Mouse (Mus musculus): ENCODE measurements around the gene E2f8.

Gene E2f8

DNA sequence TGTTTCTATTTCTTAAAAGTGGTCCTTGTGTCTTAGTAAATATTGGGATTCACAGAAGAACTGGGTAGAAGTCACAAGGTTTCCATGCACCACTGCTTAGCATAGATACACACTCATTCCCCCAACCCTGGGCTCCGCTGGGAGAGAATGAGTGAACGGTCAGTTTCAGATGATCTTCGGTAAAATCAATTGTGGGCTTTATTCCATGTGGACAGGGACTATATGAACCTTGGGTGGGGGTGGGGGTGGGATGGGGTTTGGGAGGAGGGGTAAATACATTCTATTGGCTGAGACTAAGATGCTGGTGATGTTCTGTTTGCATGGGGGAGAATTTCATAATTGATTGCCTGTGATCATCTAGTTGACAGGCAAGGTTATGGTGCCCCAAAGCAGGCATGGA is 25.9 kb downstream of the E2f8 start:
- DNase-seq (ENCODE audit: low spot score in 2 of 2), result no peak

DNA sequence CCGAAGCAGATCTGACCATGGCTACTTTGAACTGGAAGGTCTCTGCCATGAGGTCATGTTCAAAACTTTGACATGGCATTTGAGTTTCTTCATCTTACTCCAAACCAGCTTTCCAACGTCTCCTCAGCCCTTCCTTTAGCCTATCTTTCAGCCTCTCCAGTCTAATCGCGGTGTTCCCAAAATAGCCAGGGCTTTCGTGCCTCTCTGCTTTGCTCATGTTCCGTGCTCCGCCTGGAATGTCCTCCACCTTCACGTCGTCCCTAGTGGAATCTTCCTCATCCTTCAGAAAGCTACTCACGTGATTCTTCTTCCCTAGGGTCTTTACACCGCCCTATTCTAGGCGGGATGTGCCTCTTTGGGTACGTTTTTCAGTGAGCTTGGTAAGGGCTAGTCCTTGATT is 27.9 kb downstream of the E2f8 start:
- DNase-seq (ENCODE audit: low spot score in 2 of 2), result no peak

DNA sequence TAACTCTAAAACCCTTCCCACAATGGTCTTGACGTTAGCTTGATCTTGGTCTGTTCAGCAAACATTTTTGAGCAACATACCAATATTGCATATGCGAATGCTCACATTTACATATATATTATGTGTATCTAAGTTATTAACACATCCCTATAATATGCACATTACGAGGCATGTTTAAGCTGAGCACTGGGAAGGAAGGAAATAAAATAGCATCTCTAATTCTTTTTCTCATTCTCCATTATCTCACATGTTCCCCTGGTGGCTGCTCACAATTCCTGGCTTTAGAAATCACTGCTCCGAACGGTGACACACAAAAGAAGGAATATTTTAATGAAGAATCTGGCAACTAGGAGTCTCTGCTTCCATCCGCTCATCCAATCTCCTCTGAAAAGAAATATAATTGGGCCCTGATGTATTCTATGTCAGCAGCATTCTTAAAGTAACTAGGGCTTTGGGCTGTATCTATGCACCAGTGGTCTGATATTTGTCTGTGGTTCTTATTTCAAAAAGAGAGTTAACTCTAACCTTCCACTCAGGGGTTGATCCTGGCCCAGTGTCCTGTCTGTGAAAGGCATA is 29.8 kb downstream of the E2f8 start:
- DNase-seq (ENCODE audit: low spot score in 2 of 2), result no peak

DNA sequence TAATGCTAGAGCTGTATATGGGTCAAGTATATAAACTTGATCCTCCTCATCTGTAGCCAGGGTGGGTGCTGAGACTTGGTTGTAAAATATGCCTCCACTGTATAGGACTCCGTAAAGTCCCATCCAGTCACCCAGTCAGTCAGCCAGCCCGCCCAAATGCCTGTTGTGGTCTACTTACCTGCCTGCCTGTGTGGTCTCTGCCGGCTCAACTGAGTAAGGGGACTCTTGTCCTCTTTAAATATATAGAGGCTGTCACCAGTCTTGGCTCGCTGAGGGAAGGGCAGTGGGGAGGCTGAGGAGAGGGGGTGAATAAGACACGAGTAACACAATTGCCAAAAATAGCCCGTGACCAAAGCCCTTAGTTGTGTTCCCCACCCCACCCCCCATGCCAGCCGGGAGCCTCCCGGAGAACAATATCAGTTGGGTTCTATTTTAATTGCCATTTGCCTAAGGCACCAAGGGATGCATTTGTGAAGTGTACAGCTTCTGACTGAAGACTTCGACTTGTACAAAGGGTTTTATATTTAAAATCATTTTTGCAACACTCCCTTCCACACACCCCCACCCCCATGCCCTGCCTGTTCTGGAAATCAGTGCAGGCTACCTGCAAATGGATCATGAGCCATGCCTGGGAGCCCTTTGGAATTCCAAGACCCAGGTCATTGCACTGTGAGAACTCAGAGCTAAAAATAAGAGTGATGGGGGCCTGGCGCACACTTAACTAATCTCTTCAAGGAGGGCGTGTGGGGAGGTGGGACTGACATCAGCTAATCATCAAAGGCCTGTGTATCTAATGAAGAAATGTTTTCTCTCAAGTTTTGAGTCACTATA is 33.4 kb downstream of the E2f8 start, which contains the start of gene Csrp3:
Csrp3 (minus strand) TSS at position 214 of the 831 bp plus-strand sequence.
- no peak for DNase-seq (ENCODE audit: low spot score in 2 of 2)

DNA sequence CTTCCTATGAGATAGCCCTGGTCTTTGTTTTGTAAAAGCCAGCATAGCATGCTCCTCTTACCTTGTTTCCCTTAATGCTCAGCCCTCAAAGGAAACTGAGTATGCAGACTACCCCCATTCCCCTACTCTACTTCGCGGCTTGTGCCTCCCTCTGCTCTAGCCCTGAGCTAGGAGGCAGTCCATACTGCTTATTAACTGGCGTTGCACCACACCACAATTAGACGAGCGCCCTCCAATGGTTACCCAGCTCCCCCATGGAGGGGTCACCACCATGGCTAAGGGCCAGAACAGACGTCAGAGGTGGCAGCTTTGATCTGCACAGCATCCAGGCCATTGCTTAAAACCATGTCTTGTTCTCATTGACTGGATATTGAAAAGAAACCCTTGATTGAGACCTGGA is 34.6 kb downstream of the E2f8 start:
- DNase-seq (ENCODE audit: low spot score in 2 of 2), result no peak

DNA sequence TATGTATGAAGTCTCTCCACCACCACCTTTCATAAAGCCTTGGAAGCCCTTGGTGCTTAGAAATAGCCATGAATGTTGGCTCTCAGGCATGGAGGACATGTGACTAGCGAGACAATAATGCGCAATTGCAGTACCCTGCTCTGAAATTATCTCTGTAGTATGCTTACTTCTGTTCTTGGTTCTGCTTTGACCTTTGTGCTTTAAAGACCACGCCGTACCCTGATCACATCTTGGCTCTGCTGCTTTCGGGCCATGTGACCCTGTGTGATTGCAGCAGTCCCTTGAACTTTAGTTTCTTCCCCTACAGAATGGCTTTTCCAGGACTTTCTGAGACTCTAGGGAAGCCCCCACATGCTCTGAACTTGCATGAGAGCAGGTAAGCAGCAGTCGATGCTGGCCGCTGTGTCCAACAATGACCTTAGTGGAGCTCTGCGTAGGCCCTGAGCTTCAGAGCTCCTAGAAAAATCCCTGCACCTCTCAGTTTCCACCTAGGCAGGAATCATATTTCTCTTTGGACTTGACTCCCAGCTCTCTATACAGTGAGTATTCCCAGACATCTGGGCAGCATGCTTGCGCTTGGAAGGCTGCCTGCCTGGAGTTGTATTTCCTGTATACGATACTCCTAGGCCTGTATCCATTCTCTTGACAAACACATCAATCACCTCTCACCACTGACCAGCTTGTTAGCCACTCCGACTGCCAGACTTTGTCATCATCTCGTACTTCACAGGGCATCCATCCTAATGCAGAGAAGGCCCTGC is 36.0 kb downstream of the E2f8 start:
- no peak for DNase-seq (ENCODE audit: low spot score in 2 of 2)

DNA sequence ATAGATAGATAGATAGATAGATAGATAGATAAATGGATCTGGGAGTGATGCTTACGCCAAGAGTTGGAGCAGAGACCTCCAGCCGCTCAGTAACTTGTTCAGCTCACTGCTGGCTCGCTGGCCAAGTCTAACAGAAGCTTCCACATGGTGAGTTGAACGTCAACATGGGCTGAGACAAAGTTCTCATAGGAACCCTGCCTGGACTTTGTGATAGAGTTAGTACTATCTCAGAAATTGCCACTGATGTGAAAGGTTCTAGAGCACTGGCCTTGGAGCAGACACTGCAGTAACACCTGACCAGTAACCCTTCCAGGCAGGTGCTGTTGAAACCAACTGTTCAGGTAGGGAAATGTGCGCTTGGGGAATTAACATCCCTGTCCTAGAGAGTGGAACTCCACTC is 37.9 kb downstream of the E2f8 start:
- DNase-seq (ENCODE audit: low spot score in 2 of 2), result no peak

DNA sequence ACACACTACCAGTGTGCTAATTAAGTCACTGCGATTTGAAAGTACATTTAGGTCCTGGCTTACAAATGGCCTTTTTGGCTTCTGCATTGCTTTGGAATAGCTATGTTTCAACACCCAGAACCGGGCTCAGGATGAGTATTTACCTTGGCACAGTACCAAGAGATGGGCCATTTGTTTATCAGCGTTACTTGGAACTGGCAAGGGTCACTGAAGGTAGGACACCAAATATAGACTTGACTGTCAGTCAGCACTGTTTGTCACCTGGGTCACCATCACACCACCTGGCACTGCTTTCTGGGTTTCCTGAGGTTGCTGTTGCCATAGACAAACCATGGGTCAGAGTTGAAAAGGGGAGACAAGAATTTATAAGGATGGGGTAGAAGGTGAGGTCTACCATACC is 39.0 kb downstream of the E2f8 start:
- no peak for DNase-seq (ENCODE audit: low spot score in 2 of 2)

DNA sequence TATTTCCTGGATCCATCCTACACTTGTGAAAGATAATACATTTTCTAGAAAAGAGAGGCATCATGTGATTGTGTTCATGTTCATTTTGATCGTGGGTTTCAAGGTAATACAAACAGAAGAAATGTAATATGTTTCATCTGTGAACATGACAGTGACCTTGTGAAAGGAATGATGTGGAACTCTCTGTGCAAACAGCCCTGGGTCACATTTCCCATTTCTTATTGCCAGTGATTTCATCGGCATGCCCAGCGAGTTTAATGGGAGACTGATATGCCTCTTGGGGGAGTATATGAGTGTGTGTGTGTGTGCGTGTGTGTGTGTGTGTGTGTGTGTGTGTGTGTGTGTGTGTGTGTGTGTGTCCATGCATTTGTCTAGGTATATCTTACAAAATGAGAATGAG is 39.9 kb downstream of the E2f8 start:
- no peak for DNase-seq (ENCODE audit: low spot score in 2 of 2)

DNA sequence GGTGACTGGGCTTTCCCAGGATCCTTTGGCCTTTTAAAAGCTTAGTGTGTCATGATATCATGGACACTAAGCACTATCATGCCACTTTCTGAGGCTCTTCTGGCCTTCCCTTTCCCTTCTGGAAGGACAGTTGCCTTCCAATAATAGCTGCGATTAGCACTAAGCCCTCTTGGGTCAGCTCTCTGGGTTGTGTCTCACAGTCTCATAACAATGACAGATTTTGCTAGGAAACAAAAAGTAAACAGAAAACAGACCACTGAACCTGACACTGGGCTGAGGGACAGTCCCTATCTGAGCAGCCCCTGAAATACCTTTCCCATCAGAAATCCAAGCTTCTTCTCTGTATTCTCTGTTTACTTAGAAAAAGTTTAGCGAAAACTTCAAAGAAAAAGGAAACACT is 40.9 kb downstream of the E2f8 start:
- no peak for DNase-seq (ENCODE audit: low spot score in 2 of 2)

DNA sequence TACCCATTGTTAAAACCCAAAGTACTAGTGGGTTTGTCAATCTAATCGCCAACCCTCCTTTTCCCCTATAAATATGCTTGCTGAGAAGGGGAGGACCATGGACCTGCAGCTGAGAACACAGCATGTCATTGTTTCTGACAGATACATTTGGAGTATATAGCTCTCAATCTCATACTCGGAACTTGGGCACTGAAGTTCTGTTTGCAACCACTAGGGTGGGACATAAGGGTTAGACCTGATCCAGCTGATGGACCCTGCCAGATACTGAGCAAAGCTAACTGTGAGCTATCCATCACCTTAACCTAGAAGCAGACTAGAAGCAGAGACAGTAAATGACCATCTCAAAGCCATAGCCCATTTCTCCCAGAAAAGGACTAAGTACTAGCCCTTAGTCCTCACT is 43.0 kb downstream of the E2f8 start:
- DNase-seq (ENCODE audit: low spot score in 2 of 2), result no peak

DNA sequence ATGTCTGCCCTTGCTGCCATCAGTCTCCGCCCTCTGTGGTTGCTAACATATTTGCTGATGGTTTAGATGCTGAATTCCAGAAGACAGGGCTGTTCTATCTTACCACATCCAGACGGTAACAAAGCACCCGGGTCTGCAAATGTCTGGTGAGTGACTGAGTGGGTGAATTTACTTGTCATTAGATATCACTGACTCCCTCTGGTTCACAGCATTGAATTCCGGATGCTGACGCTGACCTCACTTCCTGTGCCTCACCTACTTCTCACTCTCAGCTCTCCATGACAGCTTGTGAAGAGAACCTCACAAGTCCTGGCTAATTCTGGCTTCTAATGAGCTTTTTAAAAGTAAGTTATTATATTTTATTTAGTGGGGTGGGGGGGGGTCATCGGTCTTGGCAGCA is 44.4 kb downstream of the E2f8 start:
- DNase-seq (ENCODE audit: low spot score in 2 of 2), result no peak

DNA sequence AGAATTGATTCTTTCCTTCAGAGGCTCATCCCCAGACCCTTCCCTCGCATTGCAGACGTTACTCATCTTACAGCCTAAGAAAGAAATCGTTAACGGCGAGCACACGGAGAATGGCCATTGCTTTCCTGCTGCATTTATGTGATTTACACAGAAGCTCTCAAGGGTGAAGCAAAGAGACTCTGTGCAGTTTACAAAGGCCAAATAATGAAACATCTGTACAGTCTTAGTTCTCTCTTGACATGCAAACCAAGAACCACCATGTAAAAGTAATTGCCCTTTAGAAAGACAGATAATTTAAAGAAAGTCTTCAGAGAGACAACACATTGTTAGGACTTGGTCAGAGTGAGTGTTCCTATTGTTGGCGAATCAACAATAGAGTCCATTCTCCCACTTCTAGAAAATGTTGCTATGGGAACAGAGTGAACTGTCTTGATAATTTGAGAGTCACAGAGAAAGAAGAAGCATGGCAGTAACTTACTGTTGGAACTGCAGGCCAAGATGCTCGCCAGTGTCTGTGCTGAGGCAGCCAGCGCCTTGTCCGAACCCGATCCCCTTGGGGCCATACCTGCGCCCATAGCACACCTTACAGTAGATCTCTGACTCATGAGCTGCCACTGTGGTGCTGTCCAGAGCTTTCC is 46.3 kb downstream of the E2f8 start:
- no peak for DNase-seq (ENCODE audit: low spot score in 2 of 2)

DNA sequence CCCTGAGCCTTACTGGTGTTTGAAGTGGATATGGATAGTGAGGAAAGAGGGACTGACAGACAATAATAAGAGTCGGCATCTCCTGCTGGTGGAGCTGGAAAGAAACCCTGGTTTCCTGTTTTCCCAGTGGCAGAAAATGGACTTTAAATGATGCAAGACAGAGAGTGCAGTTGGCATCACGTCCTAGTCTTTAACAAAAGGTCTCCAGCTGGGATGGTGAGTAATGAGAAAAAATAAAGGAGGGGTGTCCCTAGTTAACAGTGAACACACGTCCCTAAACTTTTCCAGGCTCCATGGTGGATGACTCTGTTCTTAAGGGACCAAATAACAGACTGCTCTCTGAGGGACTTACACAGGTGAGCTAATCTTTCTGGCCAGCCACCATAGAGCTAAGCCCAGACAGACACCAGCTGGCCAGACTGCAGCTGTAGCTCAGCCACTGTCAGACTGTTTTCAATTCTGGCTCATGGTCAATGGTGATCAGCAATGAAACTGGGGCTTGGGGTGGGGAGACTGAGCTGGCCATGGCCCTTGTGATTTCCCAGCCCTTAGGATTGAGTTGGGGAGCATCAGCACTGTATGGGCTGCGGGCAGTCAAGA is 46.9 kb downstream of the E2f8 start:
- no peak for DNase-seq (ENCODE audit: low spot score in 2 of 2)

DNA sequence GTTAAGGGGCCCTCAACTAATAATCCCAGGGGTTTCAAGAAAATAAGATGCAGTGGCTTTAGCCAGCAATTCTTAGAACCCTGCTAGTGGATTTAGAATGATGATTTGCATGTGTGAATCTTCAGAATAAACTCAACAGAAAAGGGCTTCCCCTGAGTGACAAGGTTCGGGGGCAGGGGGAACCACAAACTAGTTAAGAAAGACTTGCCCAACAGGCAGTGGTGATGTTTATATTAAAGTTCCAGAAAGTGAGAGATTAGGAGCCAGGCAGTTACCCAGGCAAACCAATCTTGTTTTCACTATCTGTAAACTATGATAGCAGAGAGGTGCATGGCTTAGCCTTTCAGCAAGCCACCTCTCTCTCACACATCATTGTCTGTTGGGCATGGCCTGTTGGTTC is 48.7 kb downstream of the E2f8 start:
- no peak for DNase-seq (ENCODE audit: low spot score in 2 of 2)

DNA sequence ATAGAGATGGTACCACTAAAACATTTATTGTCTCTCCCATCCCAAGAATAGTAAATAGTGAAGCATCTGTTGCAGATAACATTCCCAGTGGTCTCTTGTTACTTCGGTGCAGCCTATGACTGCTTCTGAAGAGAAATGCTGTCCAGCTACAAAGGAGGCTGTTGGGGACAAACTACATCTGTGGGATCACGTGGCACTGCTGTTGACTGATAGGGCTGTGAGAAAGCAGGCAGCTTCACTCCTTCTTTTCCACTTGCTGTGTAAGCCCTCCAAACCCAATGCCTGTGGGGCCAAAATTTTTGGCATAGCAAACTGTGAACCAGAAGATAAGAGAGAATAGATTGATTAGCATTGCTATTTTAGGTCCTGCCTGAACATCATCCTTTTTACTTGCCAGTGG is 51.0 kb downstream of the E2f8 start:
- DNase-seq (ENCODE audit: low spot score in 2 of 2), result no peak

DNA sequence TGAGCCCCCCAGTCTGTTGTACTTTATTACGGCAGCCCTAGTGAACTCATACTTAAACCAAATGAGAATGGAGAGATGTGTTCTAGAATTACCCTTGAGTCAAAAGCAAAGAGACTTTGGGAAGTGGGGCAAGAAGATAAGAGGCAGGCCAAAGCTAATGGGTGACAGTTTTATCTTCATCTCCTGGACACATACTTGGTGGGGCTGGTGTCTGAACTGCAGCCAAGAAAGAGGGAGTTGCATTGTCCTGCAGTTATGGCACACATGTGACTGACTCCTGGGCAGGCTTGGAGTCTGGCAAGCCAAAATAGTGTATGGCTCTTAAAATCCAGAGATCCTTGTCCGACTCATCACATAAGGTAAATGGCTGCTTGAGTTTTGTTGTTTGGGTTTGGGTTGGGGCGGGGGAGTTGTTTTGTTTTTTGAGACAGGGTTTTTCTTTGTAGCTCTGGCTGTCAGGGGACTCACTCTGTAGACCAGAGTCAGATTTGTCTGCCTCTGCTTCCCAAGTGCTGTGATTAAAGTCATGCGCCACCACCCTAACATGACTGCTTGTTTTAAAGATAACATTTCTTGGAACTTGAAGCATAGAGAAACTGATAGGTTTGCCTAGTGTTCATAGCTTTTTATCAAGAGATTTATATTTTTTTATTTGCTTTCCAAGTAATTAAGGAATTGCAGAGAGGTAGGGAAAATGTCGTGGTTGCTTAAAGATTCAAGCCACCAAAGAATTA is 52.1 kb downstream of the E2f8 start:
- DNase-seq (ENCODE audit: low spot score in 2 of 2), result no peak

DNA sequence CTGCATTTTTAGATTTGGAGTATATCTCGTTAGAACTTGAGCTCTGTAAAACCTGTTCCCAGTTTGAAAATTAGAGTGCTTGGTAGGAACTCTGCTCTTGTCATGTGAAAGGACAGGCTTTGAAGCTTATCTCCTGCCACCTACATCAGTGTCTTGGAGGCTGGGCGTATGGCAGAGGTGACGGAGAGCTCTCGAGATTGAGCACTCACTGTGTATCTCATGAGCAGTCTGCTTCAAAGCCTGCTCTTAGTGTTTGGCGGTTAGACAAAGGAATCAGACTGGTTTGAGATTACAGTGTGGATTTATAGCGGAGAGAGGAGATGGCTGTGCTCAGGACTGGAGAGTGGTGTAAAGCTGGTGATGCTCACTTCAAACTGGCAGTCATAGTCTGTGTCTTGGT is 56.2 kb downstream of the E2f8 start:
- no peak for DNase-seq (ENCODE audit: low spot score in 2 of 2)

DNA sequence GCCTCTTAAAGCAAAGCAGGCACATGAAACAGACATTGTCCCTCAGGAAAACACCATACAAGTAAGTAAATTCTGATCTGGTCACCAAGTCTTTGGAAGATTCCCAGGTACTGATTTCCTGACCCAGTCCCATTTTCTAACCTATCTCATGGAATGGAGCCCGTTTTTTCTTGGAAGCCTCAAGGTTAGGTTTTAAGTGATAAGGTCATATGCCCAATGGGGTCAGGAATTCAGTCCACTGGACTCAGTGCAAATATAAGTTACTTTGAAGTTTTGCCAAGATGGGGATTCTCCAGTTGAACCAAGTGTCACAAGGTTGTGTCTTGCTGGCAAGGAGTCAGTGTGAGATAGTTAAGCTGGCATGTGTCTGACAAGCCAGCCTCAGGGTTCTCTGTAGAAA is 56.7 kb downstream of the E2f8 start:
- no peak for DNase-seq (ENCODE audit: low spot score in 2 of 2)

DNA sequence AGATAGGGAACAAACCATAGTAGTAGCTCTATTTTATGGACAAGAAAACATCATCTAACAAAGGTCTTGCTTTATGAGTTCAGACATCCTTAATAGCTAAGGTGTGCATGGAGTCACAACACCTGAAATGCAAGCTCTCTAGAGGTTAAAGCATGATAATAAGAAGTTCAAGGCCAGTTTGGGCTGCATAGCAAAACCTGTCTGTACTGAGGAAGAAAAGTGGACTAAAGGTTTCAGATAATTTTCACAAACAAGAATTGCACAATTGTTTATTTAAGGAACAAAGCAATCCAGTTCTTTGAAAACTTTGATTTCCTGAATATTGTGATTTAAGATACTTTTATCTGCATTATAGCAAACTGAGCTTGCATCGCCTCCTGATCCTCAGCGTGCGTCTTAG is 57.8 kb downstream of the E2f8 start:
- DNase-seq (ENCODE audit: low spot score in 2 of 2), result no peak

DNA sequence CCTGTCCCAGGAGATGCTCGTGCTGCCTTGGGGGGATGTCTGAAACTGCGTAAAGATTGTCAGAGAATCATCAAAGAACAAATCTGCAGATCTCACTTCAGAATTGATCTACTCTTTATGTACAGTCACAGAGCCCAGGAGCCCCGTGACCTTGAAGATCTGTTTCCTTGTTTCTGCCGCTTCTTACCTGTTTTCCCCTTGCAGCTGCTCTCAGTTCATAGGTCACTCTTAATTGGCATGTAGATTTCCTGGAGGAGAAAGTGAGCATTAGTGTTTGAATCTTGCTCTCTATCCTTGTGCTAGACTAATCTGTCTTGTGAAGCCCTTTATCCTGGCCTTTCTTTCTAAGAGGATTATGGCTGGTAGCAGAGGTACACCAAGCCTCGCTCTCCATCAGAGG is 59.7 kb downstream of the E2f8 start:
- no peak for DNase-seq (ENCODE audit: low spot score in 2 of 2)

Measured in frontal cortex, postnatal 36 days (tissue).